In the genomic region with DNA sequence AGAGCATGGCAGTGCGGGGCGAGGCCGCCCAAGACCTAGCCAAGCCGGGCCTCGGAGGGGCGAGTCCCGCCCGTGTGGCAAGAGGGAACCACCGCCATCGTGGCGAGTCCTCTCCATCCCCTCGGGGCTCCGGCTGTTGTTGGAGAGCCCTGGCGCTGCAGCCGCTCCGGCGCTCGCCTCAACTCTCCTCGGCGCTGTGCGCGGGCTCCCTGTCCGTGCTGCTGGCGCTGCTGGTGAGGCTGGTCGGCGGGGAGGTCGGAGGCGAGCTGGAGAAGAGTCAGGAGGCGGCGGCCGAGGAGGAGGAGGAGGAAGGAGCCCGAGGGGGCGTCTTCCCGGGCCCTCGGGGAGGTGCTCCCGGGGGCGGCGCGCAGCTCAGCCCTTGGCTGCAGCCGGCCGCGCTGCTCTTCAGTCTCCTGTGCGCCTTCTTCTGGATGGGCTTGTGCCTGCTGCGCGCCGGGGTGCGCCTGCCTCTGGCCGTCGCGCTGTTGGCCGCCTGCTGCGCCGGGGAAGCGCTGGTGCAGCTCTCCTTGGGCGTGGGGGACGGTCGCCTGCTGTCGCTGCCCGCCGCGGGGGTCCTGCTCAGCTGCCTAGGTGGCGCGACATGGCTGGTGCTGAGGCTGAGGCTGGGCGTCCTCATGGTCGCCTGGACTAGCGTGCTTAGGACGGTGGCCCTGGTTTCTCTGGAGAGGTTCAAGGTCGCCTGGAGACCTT, we compare ENCODE assay signal across 8 mouse cellular contexts. TPM values are rescaled to one million over a fixed set of nuclear protein-coding genes. Genes with fewer than 3 reads are reported as not detected.
DNase-seq lines count a peak whose midpoint lies in the region; ATAC-seq and TF ChIP-seq lines count a peak whose summit lies in the region.

No protein-coding gene starts in this region.

- 1% methylated on average over 60 of the region's 68 CpGs for WGBS in hindbrain, postnatal 0 days
- WGBS in small intestine, adult 2 months, result under 1% methylated on average over 67 of the region's 68 CpGs

- peak; percentile 81 for ATAC-seq in hindbrain, postnatal 0 days
- ATAC-seq in megakaryocyte progenitor cell, adult 5-6 weeks (replicated peaks; ENCODE audit: poor library complexity), result peak; percentile 55
- no peak for ATAC-seq in inflammation-experienced regulatory T-cells, adult 6 months

- DNase-seq in adrenal gland, postnatal 36 days, result peak; percentile 46 to 58
- DNase-seq in embryo, embryonic 10.5 days (ENCODE audit: low spot score), result peak; percentile 73
- DNase-seq in gastrocnemius, postnatal 25 days, result peak; percentile 69
- DNase-seq in hindbrain, postnatal 0 days (ENCODE audit: low spot score), result peak; percentile 68
- peak; percentile 10 to 35 for DNase-seq in left cerebral cortex, postnatal 14 days (ENCODE audit: low spot score in 2 of 2)

- H3K27me3 ChIP-seq in hindbrain, postnatal 0 days (ENCODE audit: insufficient read depth, low read length), result no peaks in the 10 kb centered on the region
- H3K27me3 ChIP-seq in small intestine, adult 2 months (ENCODE audit: control insufficient read depth, insufficient read depth, low read length), result no peaks in the 10 kb centered on the region

- H3K4me3 ChIP-seq in hindbrain, postnatal 0 days (ENCODE audit: low read length), result peak overlapping the region; percentile 75
- H3K4me3 ChIP-seq in small intestine, adult 2 months (ENCODE audit: low read depth, low read length), result peak overlapping the region; percentile 86

- TF ChIP-seq CTCF in hindbrain, postnatal 0 days (IDR thresholded peaks at IDR 0.05; ENCODE audit: low read depth), result no peak; the same call in 1 of the 2 replicates
- no peak for TF ChIP-seq CTCF in small intestine, adult 2 months (IDR thresholded peaks at IDR 0.05; ENCODE audit: extremely low read depth, insufficient read length, insufficient replicate concordance, low read depth, low read length)

- H3K36me3 ChIP-seq in hindbrain, postnatal 0 days (ENCODE audit: insufficient read depth, low read length), result no peaks in the 10 kb centered on the region
- H3K36me3 ChIP-seq in small intestine, adult 2 months (ENCODE audit: control insufficient read depth, insufficient read depth, low read length), result no peaks in the 10 kb centered on the region

- TF ChIP-seq POLR2A in small intestine, adult 2 months (IDR thresholded peaks at IDR 0.05; ENCODE audit: low read depth, low read length), result peak; percentile 20

- peak overlapping the region; percentile 72 for H3K9ac ChIP-seq in hindbrain, postnatal 0 days (replicated peaks; ENCODE audit: low read length)

- H3K9me3 ChIP-seq in hindbrain, postnatal 0 days (ENCODE audit: low read length), result no peaks in the 10 kb centered on the region

- H3K4me1 ChIP-seq in hindbrain, postnatal 0 days (ENCODE audit: insufficient read depth, low read length), result peaks cover 5% of the 10 kb centered on the region; the same call in 1 of the 2 replicates
- H3K4me1 ChIP-seq in small intestine, adult 2 months (ENCODE audit: control insufficient read depth, insufficient read depth, insufficient read length, low read length), result peaks cover 3% of the 10 kb centered on the region; the same call in 1 of the 2 replicates

- intact Hi-C loops in left cerebral cortex, postnatal 14 days (cut with DNase I), result loop anchor here (10.0 kb wide), 2 partner anchors 325 to 485 kb away; no protein-coding TSS in a partner anchor

- H3K27ac ChIP-seq in hindbrain, postnatal 0 days, result peak overlapping the region; percentile 64
- peak overlapping the region; percentile 90 for H3K27ac ChIP-seq in small intestine, adult 2 months (ENCODE audit: insufficient read depth, low read depth, low read length)

- H3K4me2 ChIP-seq in hindbrain, postnatal 0 days (ENCODE audit: low read depth, low read length), result peak overlapping the region; percentile 69

RNA-seq across cellular contexts. Expression of gene Pde3a, which starts 0.7 kb away (rescaled TPM):
- 10 to 100 TPM; 10.2 to 11.2 TPM for total RNA-seq in adrenal gland, postnatal 36 days (2021)
- total RNA-seq in gastrocnemius, postnatal 25 days (2021), result 1 to 10 TPM; 3.0 to 4.3 TPM
- 12.5 and 15.0 TPM in 2 replicates for total RNA-seq in hindbrain, postnatal 0 days (2014; rRNA removed)
- 1.9 and 2.1 TPM in 2 replicates for polyA plus RNA-seq in hindbrain, postnatal 0 days (2015; fragmentation: Nextera tagmentation; extraction: Ambion mirVana)
- 1 to 10 TPM; 2.5 TPM for total RNA-seq in left cerebral cortex, postnatal 14 days (2021)
- total RNA-seq in megakaryocyte progenitor cell, adult 5-6 weeks (2015), result not detected in 2 replicates
- not detected in 2 replicates for total RNA-seq in megakaryocyte progenitor cell, adult 5-6 weeks (2017)
- 6.1 and 7.9 TPM in 2 replicates for polyA plus RNA-seq in small intestine, adult 2 months (2012; rRNA removed)
- polyA plus RNA-seq in inflammation-experienced regulatory T-cells, adult 6 months (2017; shearing (Covaris generic)), result not detected

Comparison
In these comparisons a context has a peak if more than half of its experiments do, and no peak if none do; other contexts are left out.
1. DNase-seq: peak in every context shown above with its lines; median percentile 73 in embryo, embryonic 10.5 days; 69 in gastrocnemius, postnatal 25 days; 68 in hindbrain, postnatal 0 days; 52 in adrenal gland, postnatal 36 days; 22 in left cerebral cortex, postnatal 14 days.